Mouse (Mus musculus): ENCODE results near the gene Gapdhs.
A peak's percentile ranks its signal among the peaks of the same experiment; 100 is the strongest.
"Not testable (repeated sequence)": the region's sequence is repeated elsewhere in the genome, so short reads cannot be mapped to it uniquely, and the experiment has no call there.

The Gapdhs gene

DNA sequence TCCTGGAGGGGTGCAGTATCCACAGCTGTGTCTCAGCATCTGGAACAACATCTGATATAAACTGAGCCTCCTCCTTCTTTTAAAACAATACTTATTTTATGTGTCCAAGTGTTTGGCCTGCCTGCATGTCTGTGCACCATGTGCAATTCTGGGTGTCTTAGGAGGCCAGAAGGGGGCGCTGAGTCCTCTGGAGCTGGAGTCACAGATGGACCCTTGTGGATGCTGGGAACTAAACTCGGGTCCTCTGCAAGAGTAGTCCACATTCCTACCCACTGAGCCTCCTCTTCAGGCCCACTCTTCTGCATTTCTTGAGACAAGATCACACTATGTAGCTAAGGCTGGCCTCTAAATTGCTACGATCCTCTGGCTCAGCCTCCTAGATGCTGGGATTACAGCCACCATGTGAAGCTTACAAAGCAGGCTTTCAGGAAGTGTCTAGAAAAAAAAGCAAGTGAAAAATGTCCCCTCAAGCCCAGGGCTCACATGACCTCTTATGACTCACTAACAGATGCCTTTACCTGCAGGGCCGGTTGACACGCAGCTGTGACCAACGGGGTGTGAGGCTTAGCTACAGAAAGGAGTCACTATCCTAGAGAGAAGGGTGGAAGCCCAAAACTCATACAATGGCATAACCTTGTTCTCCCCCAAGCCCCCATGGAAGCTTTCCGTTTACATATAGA lies 4.2 kb upstream of the Gapdhs start:
- DNase-seq (ENCODE audit: low read depth, low spot score) = no peak

GRCm38 (mm10) chr7:30744022-30744598 lies 629 bp upstream of the Gapdhs start:
- no peak for DNase-seq (ENCODE audit: low read depth, low spot score)

DNA sequence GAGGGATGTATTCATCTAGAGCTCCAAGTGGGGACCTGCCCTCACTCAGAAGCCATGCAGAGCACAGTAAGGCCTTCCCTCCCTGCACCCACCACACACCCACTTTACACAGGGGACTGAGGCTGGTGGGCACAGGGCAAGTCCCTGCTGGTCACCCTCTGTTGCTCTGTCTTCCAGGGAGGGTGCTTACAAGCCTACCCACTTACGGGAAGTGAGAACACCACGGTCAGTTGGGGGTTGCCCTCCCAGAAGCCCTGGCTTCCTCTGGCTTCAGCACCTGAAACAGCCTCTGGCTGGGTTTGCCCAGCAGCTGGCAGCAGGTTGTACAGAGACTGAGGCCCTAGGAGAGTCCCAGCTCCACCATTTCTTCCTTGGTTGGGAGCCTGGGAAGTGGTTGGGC lies 911 bp downstream of the Gapdhs start:
- not testable (repeated sequence) for DNase-seq (ENCODE audit: low read depth, low spot score)

- DNase-seq (ENCODE audit: low read depth, low spot score) = no peak
Observed at GRCm38 (mm10) chr7:30736211-30736610, 7.3 kb downstream of the Gapdhs start.

- DNase-seq (ENCODE audit: low read depth, low spot score) = not testable (repeated sequence)
Observed at GRCm38 (mm10) chr7:30730064-30730722, 13.3 kb downstream of the Gapdhs start.

DNA sequence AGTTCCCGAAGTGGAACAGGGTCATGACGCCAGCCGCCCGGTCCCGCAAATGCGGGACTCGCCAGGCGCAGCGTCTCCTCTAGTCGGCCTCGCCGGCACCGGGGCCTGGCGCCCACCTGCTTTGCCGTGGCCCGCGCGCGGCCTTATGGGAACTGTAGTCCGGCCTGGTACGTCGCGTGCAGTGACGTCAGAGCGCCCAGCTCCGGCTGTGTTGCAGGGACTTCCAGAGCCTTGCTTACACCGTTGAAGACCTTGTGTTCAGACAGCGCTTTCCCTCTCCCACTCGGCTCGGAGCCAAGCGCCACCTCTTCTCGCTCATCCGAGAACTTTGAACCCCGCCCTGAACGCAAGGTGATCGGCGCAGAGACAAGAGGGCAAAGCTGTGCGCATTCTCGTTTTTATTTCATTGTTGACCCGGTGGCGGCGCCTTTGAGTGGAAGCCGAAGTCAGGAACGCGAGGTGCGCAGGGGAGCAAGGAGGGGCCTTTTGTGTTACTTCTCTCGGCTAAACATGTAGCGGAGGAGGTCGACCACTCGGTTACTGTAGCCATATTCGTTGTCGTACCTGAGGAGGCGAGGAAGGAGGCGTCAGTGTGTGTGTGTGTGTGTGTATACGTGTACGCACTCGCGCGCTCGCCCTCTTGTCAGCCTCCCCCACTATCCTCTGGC lies 14.0 kb downstream of the Gapdhs start, which contains the start of gene Tmem147:
Gene Tmem147 (minus strand): TSS at position 145 of the 668 bp plus-strand sequence.
- peak; percentile 92 for DNase-seq (ENCODE audit: low read depth, low spot score)

DNA sequence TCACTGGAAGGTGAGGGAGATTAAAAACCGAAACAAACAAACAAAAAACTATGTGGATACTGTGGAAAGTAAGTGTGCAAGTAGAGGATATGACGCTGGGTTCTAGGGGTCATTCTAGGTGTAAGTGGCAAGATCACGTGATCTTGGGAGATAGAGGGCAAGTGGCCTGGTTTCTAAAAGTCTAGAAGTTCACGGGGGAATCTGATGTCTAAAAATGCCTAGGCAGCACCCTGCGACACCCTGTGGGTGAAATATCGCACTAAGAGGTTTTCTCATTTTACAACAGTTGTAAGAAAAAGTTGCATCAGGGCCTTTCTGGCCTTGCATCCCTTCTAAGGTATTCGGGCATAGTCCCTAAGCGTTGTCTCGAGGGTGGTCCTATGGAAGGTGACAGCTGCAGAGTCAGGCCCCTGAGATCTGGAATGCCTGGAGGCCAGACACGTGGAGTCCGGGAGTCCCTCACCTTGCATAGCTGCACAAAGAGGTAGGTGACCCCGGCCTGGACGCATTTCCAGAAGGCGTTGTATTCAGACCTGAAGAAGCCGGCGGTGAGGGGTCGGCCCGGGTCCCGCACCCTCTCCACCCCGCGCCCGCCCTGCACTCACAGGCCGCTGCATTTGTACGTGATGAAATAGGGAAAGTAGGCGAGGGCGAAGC lies 14.6 kb downstream of the Gapdhs start:
- DNase-seq (ENCODE audit: low read depth, low spot score) = no peak

- DNase-seq (ENCODE audit: low read depth, low spot score) = no peak
Observed at GRCm38 (mm10) chr7:30728214-30728613, 15.3 kb downstream of the Gapdhs start.

DNA sequence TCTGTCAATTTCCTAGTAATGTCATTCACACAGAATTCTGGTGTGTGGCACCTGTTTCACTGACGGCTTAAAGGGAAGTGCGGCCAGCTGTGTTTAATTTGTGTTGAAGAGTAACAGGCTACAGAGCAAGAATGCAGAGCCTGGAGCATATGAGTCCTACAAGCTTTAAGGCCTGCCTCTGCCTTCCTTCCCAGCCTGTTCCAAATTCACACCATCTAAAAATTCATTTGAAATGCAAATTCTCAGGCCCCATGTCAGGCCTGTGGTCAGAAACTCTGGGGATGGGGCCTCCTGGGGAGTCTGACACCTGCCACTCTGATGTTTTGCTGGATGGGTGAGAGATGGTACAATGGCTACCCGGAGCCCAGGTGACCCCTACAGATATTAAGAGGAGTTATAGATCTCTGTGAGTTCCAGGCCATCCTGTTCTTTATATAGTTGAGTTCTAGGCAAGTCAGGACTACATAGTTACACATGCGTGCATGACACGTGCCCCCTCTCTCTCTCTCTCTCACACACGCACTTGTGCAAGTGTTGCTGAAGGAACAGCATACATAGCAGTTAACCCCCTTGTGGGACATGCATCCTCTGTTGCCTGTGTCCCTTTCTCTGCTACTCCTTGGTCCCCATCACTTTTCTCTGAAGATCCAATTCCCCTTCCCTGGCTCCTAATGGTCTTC lies 20.1 kb downstream of the Gapdhs start:
- DNase-seq (ENCODE audit: low read depth, low spot score) = no peak

- no peak for DNase-seq (ENCODE audit: low read depth, low spot score)
Observed at GRCm38 (mm10) chr7:30721286-30721685, 22.2 kb downstream of the Gapdhs start.

DNA sequence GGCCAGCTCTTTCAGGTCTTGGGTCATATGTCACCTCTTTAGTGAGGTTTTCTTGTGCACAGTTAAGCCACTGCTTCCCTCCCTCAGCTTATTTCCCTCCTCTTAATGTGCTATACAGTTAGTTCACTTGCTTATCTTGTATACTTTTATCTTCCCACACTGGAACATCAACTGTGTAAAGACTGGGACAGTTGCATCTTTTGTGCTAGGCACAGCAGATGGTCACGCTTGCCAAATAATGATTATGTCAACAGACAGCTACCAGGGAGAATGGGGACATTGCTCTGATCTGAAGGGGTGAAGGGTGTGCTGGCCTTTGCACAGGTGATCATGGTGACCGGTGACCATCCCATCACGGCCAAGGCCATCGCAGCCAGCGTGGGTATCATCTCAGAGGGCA lies 23.8 kb downstream of the Gapdhs start:
- DNase-seq (ENCODE audit: low read depth, low spot score) = no peak

DNA sequence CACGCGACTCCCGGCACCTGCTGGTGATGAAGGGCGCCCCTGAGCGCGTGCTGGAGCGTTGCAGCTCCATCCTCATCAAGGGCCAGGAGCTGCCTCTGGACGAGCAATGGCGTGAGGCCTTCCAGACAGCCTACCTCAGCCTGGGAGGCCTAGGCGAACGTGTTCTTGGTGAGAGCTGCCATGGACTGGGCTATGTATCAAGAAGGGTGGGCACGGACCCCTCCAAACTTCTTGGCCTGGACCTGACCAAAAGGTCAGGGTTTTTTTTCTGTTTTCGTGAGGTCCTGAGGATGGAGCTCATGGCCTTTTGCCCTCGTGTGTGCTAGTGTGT lies 25.8 kb downstream of the Gapdhs start:
- no peak for DNase-seq (ENCODE audit: low read depth, low spot score)

- DNase-seq (ENCODE audit: low read depth, low spot score) = peak; percentile 92
Observed at GRCm38 (mm10) chr7:30717006-30717715, 26.3 kb downstream of the Gapdhs start.

DNA sequence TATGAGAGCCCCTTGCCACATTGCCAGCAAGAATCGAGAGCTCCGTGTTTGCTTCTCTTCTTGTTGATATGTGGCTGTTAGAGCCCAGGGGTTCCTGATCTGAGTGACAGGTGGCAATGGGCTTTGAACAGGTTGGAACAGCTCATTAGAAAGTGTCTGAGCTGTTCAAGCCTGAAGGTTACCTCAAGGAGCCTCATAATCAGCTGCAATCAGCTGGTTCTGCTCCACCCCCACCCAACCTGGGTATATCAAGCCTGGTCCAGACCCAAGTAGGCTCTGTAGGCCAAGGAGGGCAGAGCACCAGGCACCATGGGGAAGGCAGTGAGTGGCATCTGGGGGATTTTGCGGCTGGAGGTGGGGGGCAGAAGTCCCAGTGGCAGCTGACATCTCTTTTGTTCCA lies 31.5 kb downstream of the Gapdhs start, which contains the start of gene Atp4a:
Gene Atp4a (plus strand): TSS at position 268 of the 400 bp plus-strand sequence.
- no peak for DNase-seq (ENCODE audit: low read depth, low spot score)

- DNase-seq (ENCODE audit: low read depth, low spot score) = no peak
Observed at GRCm38 (mm10) chr7:30707441-30707840, 36.0 kb downstream of the Gapdhs start.

- DNase-seq (ENCODE audit: low read depth, low spot score) = no peak
Observed at GRCm38 (mm10) chr7:30706214-30706882, 37.1 kb downstream of the Gapdhs start.

DNA sequence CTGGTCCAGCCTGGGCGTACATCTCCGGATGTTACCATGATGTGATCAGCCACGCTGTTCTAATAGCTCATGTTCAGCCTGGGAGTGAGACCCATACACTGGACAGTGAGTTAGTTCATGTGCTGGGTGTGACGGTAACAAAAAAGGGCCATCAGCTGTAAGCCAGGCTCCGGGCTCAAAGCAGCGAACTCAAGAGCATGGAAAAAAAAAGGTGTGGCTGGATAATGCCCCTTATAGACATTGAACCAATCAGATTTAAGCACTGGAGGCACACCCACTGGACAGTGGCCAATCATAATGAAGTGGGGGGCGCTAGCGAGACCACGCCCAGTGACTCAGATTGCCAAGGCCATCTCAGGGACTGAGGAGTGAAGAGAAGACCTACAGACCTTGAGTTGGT lies 44.9 kb downstream of the Gapdhs start, which contains the start of gene 2200002J24Rik:
Gene 2200002J24Rik (plus strand): TSS at position 338 of the 400 bp plus-strand sequence.
- DNase-seq (ENCODE audit: low read depth, low spot score) = no peak

DNA sequence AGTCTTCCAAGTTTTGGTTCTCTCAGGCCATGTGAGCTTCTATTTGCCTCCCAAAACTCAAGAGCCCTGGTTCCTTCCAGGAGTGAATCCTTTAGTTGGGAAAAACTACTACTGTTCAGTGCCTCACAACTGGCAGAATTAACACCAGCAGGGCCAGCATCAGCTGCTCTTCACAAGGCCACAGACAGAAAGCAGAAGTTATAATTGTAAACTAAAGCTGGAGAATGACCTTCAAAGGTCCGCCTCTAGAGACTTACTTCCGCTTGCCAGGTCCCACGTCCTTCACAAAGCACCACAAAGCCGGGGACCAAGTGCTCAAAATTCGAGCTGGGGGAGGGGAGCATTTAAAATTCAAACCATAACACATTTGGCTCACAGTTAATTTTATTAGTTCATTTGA lies 45.4 kb downstream of the Gapdhs start:
- no peak for DNase-seq (ENCODE audit: low read depth, low spot score)

DNA sequence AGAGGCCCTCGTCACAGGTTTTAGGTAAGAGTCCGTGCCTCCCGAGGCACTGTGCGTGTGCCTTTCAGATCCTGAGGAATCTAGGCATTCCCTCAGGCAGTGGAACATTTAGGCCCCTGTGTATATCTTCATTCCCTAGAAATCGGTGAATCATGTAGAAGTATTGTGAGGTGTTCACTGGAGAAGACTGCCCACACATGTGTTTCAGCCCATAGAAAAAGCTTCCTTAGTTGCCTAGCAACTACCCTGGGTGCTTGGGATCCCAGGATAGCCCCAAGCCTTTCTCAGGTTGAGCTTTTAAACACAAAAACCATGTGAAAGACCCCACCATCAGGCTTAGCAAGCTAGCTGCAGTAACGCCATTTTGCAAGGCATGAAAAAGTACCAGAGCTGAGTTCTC lies 55.2 kb downstream of the Gapdhs start:
- DNase-seq (ENCODE audit: low read depth, low spot score) = no peak

DNA sequence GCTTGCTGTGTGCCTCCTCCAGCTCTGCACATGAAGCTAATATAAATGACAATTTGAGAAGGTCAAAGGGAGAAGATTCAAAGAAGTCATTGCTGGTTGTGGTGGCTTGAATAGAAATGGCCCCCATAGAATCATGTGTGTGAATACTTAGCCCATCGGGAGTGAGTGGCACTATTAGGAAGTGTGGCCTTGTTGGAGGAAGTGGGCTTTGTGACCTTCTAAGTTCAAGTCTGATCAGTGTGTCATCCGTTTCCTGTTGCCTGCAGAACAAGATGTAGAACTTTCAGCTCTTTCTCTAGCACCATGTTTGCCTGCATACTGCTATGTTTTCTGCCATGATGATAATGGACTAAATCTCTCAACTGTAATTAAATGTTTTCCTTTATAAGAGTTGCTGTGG lies 60.1 kb downstream of the Gapdhs start:
- no peak for DNase-seq (ENCODE audit: low read depth, low spot score)

All from WW6 (cell line).